ENCODE assay signal across 26 mouse cellular contexts in the genomic region with DNA sequence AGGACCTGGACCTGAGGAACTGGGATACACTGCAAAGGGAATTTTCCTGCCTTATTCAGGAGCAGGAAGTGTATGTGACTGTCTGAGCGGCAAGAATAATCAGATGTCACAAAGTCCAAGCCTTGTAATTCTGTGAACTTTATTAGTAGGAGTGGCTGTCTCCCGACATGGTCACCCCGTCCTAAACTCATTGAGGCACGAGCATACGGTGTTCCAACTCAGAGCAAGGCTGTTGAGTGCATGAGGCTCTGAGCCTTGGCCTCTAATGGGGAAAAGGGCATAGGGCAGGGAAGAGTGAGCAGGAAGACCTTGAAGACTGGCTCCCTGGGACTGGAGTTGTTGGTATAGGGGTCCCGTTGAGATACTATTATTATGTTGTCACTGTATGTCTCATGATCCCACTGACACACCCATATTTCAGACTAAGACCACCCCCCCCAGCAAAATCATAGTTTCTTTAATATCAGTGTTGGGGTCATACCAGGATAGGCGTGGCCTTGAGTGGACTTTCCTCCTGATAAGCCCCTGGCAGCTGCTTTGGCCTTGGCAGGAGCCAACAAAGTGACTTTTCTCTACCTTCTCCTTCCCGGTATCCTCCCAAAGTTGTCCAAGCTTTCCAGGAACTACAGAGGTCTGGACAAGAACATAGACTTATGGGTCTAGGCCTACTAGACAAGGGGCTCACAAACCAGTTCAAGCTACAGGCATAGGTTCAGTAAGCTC. TPM values are rescaled to one million over a fixed set of nuclear protein-coding genes. Genes with fewer than 3 reads are reported as not detected.
A peak's percentile ranks its signal among the peaks of the same experiment; 100 is the strongest.
DNase-seq lines count a peak whose midpoint lies in the region; ATAC-seq and TF ChIP-seq lines count a peak whose summit lies in the region.
"Had no signal": no experiment of that assay in that cellular context is flagged by ENCODE, and none has a peak within 500 bp of the region (broad histone marks: within the 10 kb centered on the region; RNA-seq: fewer than 3 reads in every experiment).

No protein-coding gene starts in this region.

- DNase-seq in heart, adult 11 months = peak; percentile 81
- no peak for DNase-seq in heart, embryonic 10.5 days (ENCODE audit: low spot score)
- DNase-seq in stomach, postnatal 0 days (ENCODE audit: low spot score) = no peak
- no peak for DNase-seq in gastrocnemius, postnatal 10 days
- DNase-seq: adrenal gland, adult 8-10 months; adrenal gland, postnatal 25 days; embryo, embryonic 11 days; gastrocnemius, postnatal 36 days; heart, postnatal 10 days had no signal

- no peak for TF ChIP-seq EP300 in stomach, postnatal 0 days (optimal IDR thresholded peaks at IDR 0.05)

- no peaks in the 10 kb centered on the region for H3K27me3 ChIP-seq in heart, embryonic 10.5 days (ENCODE audit: insufficient read depth, poor library complexity, severe bottlenecking)
- H3K27me3 ChIP-seq in intestine, embryonic 16.5 days (replicated peaks; ENCODE audit: control insufficient read depth, insufficient read depth, low read length) = no peaks in the 10 kb centered on the region
- no peaks in the 10 kb centered on the region for H3K27me3 ChIP-seq in small intestine, adult 2 months (ENCODE audit: control insufficient read depth, insufficient read depth, low read length)
- no peaks in the 10 kb centered on the region for H3K27me3 ChIP-seq in stomach, postnatal 0 days (ENCODE audit: control insufficient read depth, insufficient read depth, low read length)
- no peaks in the 10 kb centered on the region for H3K27me3 ChIP-seq in kidney, embryonic 15.5 days
- H3K27me3 ChIP-seq: embryonic facial prominence, embryonic 13.5 days; forebrain, embryonic 12.5 days; forebrain, embryonic 15.5 days; heart, embryonic 12.5 days; heart, embryonic 15.5 days; hindbrain, embryonic 12.5 days; hindbrain, embryonic 15.5 days had no signal

- no peaks in the 10 kb centered on the region for H3K4me1 ChIP-seq in heart, embryonic 10.5 days
- H3K4me1 ChIP-seq in intestine, embryonic 16.5 days (ENCODE audit: control insufficient read depth, insufficient read depth, low read length) = no peaks in the 10 kb centered on the region; the same call in 1 of the 2 replicates
- H3K4me1 ChIP-seq in small intestine, adult 2 months (ENCODE audit: control insufficient read depth, insufficient read depth, insufficient read length, low read length) = peaks cover 50% of the 10 kb centered on the region; the same call in 1 of the 2 replicates
- H3K4me1 ChIP-seq in stomach, postnatal 0 days (replicated peaks; ENCODE audit: control insufficient read depth, insufficient read depth) = no peaks in the 10 kb centered on the region
- no peaks in the 10 kb centered on the region for H3K4me1 ChIP-seq in kidney, embryonic 15.5 days
- H3K4me1 ChIP-seq: embryonic facial prominence, embryonic 10.5 days; embryonic facial prominence, embryonic 13.5 days; forebrain, embryonic 12.5 days; forebrain, embryonic 15.5 days; hindbrain, embryonic 12.5 days; hindbrain, embryonic 15.5 days had no signal

- 74% methylated on average over 8 of the region's 8 CpGs for WGBS in heart, embryonic 10.5 days
- 61% methylated on average over 8 of the region's 8 CpGs for WGBS in intestine, embryonic 16.5 days
- 28% methylated on average over 8 of the region's 8 CpGs for WGBS in small intestine, adult 2 months
- 66% methylated on average over 8 of the region's 8 CpGs for WGBS in stomach, postnatal 0 days
- WGBS in kidney, embryonic 15.5 days = 73% methylated on average over 8 of the region's 8 CpGs

- no peak overlapping the region for H3K4me2 ChIP-seq in intestine, embryonic 16.5 days (ENCODE audit: low read depth, low read length)
- H3K4me2 ChIP-seq in stomach, postnatal 0 days (replicated peaks; ENCODE audit: low read depth) = no peak overlapping the region
- no peak overlapping the region for H3K4me2 ChIP-seq in kidney, embryonic 15.5 days
- H3K4me2 ChIP-seq: embryonic facial prominence, embryonic 13.5 days; forebrain, embryonic 12.5 days; forebrain, embryonic 15.5 days; heart, embryonic 12.5 days; heart, embryonic 15.5 days; hindbrain, embryonic 12.5 days; hindbrain, embryonic 15.5 days had no signal

- ATAC-seq in intestine, embryonic 16.5 days = peak; percentile 87
- peak; percentile 71 for ATAC-seq in stomach, postnatal 0 days (ENCODE audit: low FRiP score, low TSS enrichment)
- ATAC-seq in kidney, embryonic 15.5 days (replicated peaks; ENCODE audit: low FRiP score) = no peak
- no peak for ATAC-seq in megakaryocyte, adult 5-6 weeks (ENCODE audit: poor library complexity, severe bottlenecking)
- ATAC-seq: activated CD4-positive, CD25-positive, alpha-beta regulatory T cell, adult 4 months; forebrain, embryonic 15.5 days had no signal

- H3K9me3 ChIP-seq in heart, embryonic 10.5 days = no peaks in the 10 kb centered on the region
- H3K9me3 ChIP-seq in intestine, embryonic 16.5 days (ENCODE audit: control insufficient read depth, low read length) = no peaks in the 10 kb centered on the region
- H3K9me3 ChIP-seq in stomach, postnatal 0 days (ENCODE audit: control insufficient read depth, low read length) = no peaks in the 10 kb centered on the region
- no peaks in the 10 kb centered on the region for H3K9me3 ChIP-seq in kidney, embryonic 15.5 days (replicated peaks)
- H3K9me3 ChIP-seq: embryonic facial prominence, embryonic 10.5 days; embryonic facial prominence, embryonic 13.5 days; forebrain, embryonic 12.5 days; forebrain, embryonic 15.5 days; heart, embryonic 12.5 days; heart, embryonic 15.5 days; hindbrain, embryonic 12.5 days; hindbrain, embryonic 15.5 days had no signal

- H3K4me3 ChIP-seq in heart, embryonic 10.5 days = no peak overlapping the region
- H3K4me3 ChIP-seq in intestine, embryonic 16.5 days (ENCODE audit: low read length) = no peak overlapping the region
- H3K4me3 ChIP-seq in small intestine, adult 2 months (ENCODE audit: low read depth, low read length) = no peak overlapping the region
- H3K4me3 ChIP-seq in stomach, postnatal 0 days (ENCODE audit: low read depth, low read length) = no peak overlapping the region
- H3K4me3 ChIP-seq in kidney, embryonic 15.5 days (replicated peaks) = no peak overlapping the region
- H3K4me3 ChIP-seq: embryonic facial prominence, embryonic 10.5 days; embryonic facial prominence, embryonic 13.5 days; erythroblast, embryonic 14.5 days; forebrain, embryonic 12.5 days; forebrain, embryonic 15.5 days; heart, embryonic 12.5 days; heart, embryonic 15.5 days; hindbrain, embryonic 12.5 days; hindbrain, embryonic 15.5 days had no signal

- no peak for TF ChIP-seq CTCF in small intestine, adult 2 months (IDR thresholded peaks at IDR 0.05; ENCODE audit: extremely low read depth, insufficient read length, insufficient replicate concordance, low read depth, low read length)
- TF ChIP-seq CTCF in stomach, postnatal 0 days (IDR thresholded peaks at IDR 0.05; ENCODE audit: low read depth) = no peak

- no peak overlapping the region for H3K27ac ChIP-seq in heart, embryonic 10.5 days
- peak overlapping the region; percentile 83 for H3K27ac ChIP-seq in intestine, embryonic 16.5 days (ENCODE audit: low read length)
- peak overlapping the region; percentile 92 for H3K27ac ChIP-seq in small intestine, adult 2 months (ENCODE audit: insufficient read depth, low read depth, low read length)
- H3K27ac ChIP-seq in stomach, postnatal 0 days (replicated peaks) = no peak overlapping the region
- H3K27ac ChIP-seq in kidney, embryonic 15.5 days = no peak overlapping the region
- H3K27ac ChIP-seq: embryonic facial prominence, embryonic 10.5 days; embryonic facial prominence, embryonic 13.5 days; forebrain, embryonic 12.5 days; forebrain, embryonic 15.5 days; heart, embryonic 15.5 days; hindbrain, embryonic 12.5 days; hindbrain, embryonic 15.5 days had no signal

- TF ChIP-seq POLR2A in small intestine, adult 2 months (IDR thresholded peaks at IDR 0.05; ENCODE audit: low read depth, low read length) = no peak

- 0 out of 2 replicates have a peak overlapping the region, but pooled peaks have one; percentile 30 for H3K9ac ChIP-seq in intestine, embryonic 16.5 days (ENCODE audit: low read depth, low read length)
- no peak overlapping the region for H3K9ac ChIP-seq in stomach, postnatal 0 days (ENCODE audit: low read length)
- no peak overlapping the region for H3K9ac ChIP-seq in kidney, embryonic 15.5 days
- H3K9ac ChIP-seq: embryonic facial prominence, embryonic 13.5 days; forebrain, embryonic 12.5 days; forebrain, embryonic 15.5 days; heart, embryonic 12.5 days; heart, embryonic 15.5 days; hindbrain, embryonic 12.5 days; hindbrain, embryonic 15.5 days had no signal

- no peaks in the 10 kb centered on the region for H3K36me3 ChIP-seq in heart, embryonic 10.5 days
- H3K36me3 ChIP-seq in intestine, embryonic 16.5 days (ENCODE audit: control insufficient read depth, insufficient read depth, low read length) = no peaks in the 10 kb centered on the region
- no peaks in the 10 kb centered on the region for H3K36me3 ChIP-seq in small intestine, adult 2 months (ENCODE audit: control insufficient read depth, insufficient read depth, low read length)
- no peaks in the 10 kb centered on the region for H3K36me3 ChIP-seq in stomach, postnatal 0 days (ENCODE audit: control insufficient read depth, insufficient read depth, low read length)
- no peaks in the 10 kb centered on the region for H3K36me3 ChIP-seq in kidney, embryonic 15.5 days
- H3K36me3 ChIP-seq: embryonic facial prominence, embryonic 10.5 days; embryonic facial prominence, embryonic 13.5 days; forebrain, embryonic 12.5 days; forebrain, embryonic 15.5 days; heart, embryonic 12.5 days; heart, embryonic 15.5 days; hindbrain, embryonic 12.5 days; hindbrain, embryonic 15.5 days had no signal

RNA-seq across cellular contexts. Expression of gene Slc9a3, which starts 19.0 kb away (rescaled TPM):
- 0.04 TPM in 1 of 2 replicates, not detected in the other for polyA plus RNA-seq in heart, embryonic 10.5 days (2016; fragmentation: Nextera tagmentation; extraction: Ambion mirVana)
- 8.5 and 10.3 TPM in 2 replicates for polyA plus RNA-seq in intestine, embryonic 16.5 days (2015; fragmentation: Nextera tagmentation; extraction: Ambion mirVana)
- 93.4 and 151 TPM in 2 replicates for polyA plus RNA-seq in small intestine, adult 2 months (2012; rRNA removed)
- polyA plus RNA-seq in stomach, postnatal 0 days (2015; fragmentation: Nextera tagmentation; extraction: Ambion mirVana) = 1.3 TPM in 2 replicates
- 1.6 and 1.8 TPM in 2 replicates for polyA plus RNA-seq in kidney, embryonic 15.5 days (2015; fragmentation: Nextera tagmentation; extraction: Ambion mirVana)
- 1 to 10 TPM in 1 of 2 experiments, under 1 TPM in 1; 0.77 to 1.6 TPM for total RNA-seq in gastrocnemius, postnatal 10 days (2021)
- total RNA-seq in megakaryocyte, adult 5-6 weeks (2015) = not detected in 2 replicates
- total RNA-seq in megakaryocyte, adult 5-6 weeks (2017) = not detected in 2 replicates
- total RNA-seq: ES-E14; granulocyte monocyte progenitor cell, adult 5-6 weeks; hematopoietic stem cell, adult 5-6 weeks had no signal
- polyA plus RNA-seq: activated CD4-positive, CD25-positive, alpha-beta regulatory T cell, adult 4 months; embryonic facial prominence, embryonic 13.5 days; erythroblast, embryonic 14.5 days; forebrain, embryonic 12.5 days; forebrain, embryonic 15.5 days; heart, embryonic 12.5 days; hindbrain, embryonic 12.5 days had no signal

RNA-seq across cellular contexts. Expression of gene Cep72, which starts 40.2 kb away (rescaled TPM):
- 16.0 and 16.4 TPM in 2 replicates for polyA plus RNA-seq in heart, embryonic 10.5 days (2016; fragmentation: Nextera tagmentation; extraction: Ambion mirVana)
- 9.9 and 12.7 TPM in 2 replicates for polyA plus RNA-seq in intestine, embryonic 16.5 days (2015; fragmentation: Nextera tagmentation; extraction: Ambion mirVana)
- 0.70 and 1.4 TPM in 2 replicates for polyA plus RNA-seq in small intestine, adult 2 months (2012; rRNA removed)
- polyA plus RNA-seq in stomach, postnatal 0 days (2015; fragmentation: Nextera tagmentation; extraction: Ambion mirVana) = 4.4 and 4.9 TPM in 2 replicates
- polyA plus RNA-seq in kidney, embryonic 15.5 days (2015; fragmentation: Nextera tagmentation; extraction: Ambion mirVana) = 15.2 and 16.5 TPM in 2 replicates
- total RNA-seq in gastrocnemius, postnatal 10 days (2021) = 1 to 10 TPM; 1.6 to 2.7 TPM
- 7.6 and 8.2 TPM in 2 replicates for total RNA-seq in megakaryocyte, adult 5-6 weeks (2015)
- total RNA-seq in megakaryocyte, adult 5-6 weeks (2017) = 8.9 and 15.7 TPM in 2 replicates

Comparison
In these comparisons a context has a peak if more than half of its experiments do, and no peak if none do; other contexts are left out.
1. H3K27ac ChIP-seq: peak in intestine, embryonic 16.5 days (single experiment) and small intestine, adult 2 months (single experiment); none in heart, embryonic 10.5 days (single experiment), stomach, postnatal 0 days (single experiment) and kidney, embryonic 15.5 days (single experiment).
2. ATAC-seq: peak in intestine, embryonic 16.5 days (single experiment) and stomach, postnatal 0 days (single experiment); none in kidney, embryonic 15.5 days (single experiment) and megakaryocyte, adult 5-6 weeks (single experiment).